Mouse (Mus musculus): ENCODE results near the gene Tbc1d15.

The Tbc1d15 gene

GRCm38 (mm10) chr10:115251088-115251934, at the start of gene Tbc1d15:
Gene Tbc1d15, minus strand, starts transcription at chr10:115251467.
- peak; percentile 98 for DNase-seq

DNA sequence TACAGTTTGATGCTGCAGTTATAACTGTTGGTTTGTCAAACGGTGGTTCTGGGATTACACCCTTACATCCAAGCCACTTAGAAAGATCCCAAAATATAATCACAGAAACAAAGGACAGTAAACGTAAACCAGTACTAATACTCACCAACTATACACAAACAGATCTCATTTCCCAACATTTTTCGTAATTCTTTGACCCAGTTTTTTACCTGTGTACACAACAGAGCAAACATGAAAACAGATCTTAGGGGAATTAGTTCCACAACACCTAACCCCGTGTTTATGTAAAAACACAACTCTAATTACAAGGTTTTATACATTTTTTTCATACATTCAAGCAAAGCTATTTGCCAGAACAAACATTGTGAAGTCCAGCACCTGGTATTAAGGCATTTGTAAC, 47.4 kb upstream of the Tbc1d15 start:
- no peak for DNase-seq

- no peak for DNase-seq
These were observed 46.3 kb upstream of the Tbc1d15 start for GRCm38 (mm10) chr10:115297582-115297981.

DNA sequence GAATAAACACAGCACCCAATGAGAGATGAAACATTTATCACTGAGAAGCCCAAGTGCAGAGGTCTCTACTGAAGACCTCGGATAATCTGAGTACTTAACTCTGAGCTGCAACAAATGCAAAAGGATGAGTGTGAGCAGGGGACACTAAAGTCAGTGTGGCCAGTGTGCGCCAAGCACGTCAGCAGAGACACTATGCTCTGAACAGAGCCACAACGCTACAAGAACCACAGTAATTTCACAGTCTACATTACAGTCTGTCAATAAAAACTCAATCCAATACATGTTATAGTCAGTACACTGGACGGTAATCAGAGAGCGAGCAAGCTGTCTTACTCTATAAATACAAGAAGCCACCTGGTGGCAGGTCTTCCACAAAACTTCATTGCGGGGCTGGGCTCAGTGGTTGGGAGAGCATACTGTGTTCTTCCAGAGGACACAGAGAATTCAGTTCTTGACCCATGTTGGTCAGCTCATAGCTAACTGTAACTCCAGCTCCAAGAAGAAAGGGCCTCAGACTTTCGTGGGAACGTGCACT, 45.2 kb upstream of the Tbc1d15 start:
- no peak for DNase-seq

DNA sequence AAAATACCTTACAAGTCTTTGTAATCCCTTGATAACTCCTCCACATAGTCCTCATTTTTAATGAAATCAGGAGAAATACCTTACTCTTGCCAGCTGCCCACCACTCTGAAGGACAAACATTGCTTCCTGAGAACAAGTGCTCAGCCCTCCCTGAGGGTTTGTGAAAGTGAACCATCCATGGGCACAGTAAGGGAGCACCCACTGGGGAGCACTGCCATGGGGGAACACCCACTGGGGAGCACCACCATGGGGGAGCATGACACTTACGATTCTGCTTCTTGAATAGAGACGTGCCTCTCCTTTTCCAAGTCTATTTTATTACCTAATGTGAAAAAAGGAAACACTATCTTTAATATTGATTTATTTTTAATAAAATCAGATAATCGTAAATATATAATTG, 43.9 kb upstream of the Tbc1d15 start:
- DNase-seq: no peak

- no peak for DNase-seq
These were observed 43.4 kb upstream of the Tbc1d15 start for GRCm38 (mm10) chr10:115294715-115295114.

DNA sequence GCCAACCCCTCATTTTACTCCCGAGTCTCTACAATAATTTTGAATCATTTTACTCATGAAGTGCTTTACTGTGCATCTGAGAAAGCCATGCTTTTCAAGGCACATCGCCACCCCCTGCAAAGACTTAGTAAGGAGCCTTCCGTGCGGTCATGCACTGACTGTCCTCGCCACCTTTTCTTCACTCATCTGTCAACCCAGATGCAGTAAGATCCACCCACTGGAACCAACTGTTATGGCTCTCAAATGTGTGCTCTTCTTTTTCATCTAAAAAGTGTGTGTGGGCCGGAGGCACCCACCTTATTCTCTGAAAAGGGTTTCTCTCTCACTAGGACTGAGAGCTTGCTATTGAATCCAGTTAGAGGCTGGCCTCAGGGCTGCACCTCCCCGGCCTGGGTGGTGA, 42.7 kb upstream of the Tbc1d15 start:
- no peak for DNase-seq

DNA sequence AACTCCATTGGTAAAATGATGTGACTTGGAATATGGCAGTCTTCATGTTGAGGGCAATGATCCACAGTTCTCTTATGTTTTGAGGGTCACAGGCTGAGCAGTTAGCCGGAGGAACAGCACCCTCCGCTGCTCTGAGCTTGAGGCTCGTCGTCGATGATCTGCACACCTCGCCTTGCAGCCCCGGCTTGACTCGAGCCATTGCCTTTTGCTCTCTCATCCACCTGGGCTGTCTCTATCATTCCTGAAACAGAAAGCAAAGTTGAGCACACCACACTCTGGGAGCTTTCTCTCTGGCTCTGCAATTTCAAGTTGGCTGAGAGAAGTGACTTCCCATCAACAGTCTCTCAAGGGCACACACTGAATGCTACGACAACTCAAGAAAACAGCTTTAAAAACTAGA, 39.4 kb upstream of the Tbc1d15 start:
- DNase-seq: no peak

GRCm38 (mm10) chr10:115288856-115289255, 37.6 kb upstream of the Tbc1d15 start:
- DNase-seq: no peak

- DNase-seq: no peak
These were observed 32.9 kb upstream of the Tbc1d15 start for GRCm38 (mm10) chr10:115284170-115284569.

DNA sequence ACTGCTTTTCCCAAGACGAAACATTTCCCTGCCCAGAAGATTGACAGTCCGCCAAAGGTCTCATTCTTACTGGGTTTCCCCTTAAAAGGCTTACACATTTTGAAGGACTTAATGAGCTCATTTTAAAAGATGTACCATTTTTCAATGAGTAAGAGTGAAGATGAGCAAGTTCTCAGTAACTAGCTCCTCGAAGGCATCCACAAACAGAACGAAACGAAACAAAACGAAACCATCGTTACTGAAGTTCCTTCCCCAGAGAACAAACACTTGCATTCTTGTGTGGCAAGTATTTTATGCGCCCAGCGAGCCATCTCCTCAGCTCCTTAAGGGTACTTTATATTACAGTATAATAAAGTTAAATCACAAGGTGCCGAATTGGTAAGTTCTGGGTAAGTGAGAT, 30.1 kb upstream of the Tbc1d15 start:
- DNase-seq: no peak

GRCm38 (mm10) chr10:115271649-115272048, 20.4 kb upstream of the Tbc1d15 start:
- no peak for DNase-seq

DNA sequence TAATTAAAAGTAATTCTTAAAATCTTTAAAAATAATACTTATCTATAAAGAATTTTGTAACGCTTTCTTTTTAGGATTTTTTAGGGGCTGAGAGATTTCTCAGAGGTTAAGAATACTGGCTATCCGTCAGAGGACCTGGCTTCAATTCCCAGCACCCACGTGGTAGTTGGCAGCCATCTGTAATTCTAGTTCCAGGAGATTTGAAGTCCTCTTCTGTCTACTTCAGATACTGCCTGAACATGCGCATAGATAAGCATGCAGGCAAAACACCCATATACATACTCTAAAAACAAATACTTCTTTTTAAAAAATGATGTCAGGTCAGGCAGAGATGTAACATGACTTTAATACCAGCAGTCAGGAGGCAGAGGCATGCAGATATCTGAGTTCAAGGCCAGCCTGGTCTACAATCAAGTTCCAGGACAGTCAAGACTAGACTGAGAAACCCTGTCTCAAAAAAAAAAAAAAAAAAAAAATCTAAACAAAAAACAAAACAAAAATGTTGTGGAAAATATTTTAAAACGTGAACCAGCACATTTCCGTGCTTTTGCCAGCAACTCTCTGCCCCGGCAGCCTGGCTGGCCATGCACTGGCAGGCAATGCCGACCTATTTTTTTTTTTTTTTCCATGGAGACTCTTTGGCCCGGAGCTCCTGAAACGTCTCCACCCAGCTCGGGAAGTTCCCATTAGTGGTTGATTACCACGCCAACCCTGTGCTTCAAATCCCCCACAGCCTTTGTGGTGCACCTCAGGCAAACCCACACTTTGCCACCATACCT, 19.5 kb upstream of the Tbc1d15 start:
- no peak for DNase-seq

- no peak for DNase-seq
These were observed 11.8 kb upstream of the Tbc1d15 start for GRCm38 (mm10) chr10:115262926-115263562.

DNA sequence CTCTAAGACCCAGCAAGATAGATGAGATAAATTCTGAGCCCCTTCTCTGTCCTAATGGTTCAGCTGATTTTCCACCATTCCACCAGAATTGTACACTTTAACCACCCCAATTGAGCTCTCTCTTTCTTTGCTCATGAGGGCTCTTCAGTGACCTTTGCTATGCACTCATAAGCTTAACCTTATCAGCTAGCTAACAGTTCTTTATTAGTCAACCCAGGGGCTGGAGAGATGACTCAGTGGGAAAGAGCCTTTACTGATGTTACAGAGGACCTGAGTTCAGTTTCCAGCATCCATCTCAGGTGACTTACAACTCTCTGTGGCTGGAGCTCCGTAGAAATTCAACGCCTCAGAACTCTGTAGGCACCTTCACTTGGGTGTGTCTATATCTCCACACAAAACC, 11.0 kb upstream of the Tbc1d15 start:
- no peak for DNase-seq

DNA sequence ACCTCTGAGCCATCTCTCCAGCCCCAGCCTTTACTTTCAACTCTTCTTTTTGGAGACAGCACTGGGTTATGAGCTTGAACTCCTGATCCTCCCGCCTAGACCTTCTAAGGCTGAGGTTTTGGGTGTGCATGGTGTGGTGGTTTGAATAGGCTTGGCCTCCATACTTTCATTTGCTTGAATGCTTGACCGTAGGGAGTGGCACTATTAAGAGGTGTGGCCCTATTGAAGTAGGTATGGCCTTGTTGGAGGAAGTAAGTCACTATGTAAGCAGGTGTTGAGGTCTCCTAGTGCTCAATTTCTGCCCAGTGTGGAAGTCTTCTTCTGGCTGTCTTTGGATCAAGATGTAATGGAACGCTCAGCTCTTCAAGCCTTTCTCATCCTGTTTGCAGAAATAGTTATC, 10.2 kb upstream of the Tbc1d15 start:
- no peak for DNase-seq

- DNase-seq: no peak
These were observed 4.9 kb upstream of the Tbc1d15 start for GRCm38 (mm10) chr10:115256162-115256561.

DNA sequence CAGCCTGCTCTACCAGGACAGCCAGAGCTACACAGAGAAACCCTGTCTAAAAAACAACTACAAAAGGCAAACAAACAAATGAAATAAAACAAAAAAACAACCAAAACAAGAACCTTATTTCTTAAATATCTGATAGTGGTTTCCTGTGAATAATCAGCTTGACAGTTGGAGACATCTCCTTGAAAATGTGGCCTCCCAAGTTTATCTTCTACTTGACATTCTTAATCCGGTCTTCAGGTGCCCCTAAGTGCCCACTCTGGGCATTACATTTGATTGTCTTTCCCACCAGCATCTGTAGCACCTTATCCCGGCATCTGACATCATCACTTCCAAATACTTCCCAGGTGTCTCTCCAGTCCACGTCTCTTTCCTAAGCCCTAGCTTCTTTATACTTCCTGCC, 2.3 kb upstream of the Tbc1d15 start:
- DNase-seq: no peak

DNA sequence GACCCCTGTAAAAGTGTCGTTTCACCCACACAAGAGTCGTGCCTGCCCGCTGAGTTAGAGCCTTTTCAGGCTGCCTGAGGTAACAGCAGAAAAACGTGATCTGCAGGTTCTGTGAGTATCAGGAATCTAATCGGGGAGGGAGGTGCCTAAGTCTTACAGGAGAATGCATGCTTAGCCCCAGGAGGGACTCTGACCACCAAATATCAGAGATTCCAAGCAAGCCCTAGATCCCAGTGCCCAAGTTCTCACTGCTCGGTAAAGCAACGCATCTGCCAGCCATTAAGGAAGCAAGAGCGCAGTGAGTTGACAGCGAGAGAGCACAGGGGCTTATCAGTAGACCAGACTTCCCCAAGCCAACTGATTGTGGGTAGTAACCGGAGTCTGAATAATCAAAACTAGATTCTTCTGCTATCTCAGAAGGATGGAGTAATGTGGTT, 1.1 kb upstream of the Tbc1d15 start:
- DNase-seq: no peak

DNA sequence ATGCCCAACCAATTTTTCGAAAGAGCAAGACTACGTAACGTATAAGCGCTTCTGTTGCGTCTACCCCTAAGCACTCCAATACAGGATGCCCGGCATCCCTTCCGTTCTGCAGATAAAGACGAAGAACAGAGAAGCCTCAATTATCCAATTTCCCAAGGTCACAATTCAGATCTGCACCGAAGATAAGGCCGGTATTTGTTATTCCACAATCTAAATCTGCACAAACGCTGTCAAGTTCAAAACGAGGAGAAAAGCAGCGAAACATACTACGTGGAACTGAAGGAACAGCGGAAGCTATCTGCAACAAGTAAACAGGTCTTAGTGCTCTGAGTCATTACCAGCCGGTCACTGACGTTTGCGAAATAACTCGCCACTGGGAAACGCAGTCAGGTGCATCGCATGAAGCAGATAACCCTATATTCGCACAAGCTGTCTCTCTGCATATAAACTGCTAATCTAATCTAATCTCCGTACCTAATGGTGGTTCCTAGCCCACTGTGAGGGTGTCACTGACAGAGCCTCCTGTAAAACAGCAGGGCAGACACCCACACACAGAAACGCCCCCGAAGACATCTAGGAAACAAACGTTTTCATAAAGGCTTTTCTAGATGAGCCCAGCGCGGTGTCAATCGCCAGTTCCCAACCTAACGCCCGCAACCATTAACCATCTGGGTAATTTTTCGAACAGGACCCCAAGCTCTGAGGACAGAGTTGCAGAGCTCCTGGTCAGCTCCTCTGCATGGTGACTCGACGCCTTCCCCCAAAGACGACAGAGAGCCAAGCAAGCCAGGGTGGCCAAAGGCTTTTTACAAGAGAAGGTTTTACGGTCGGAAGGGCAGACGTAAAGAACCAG, 806 bp downstream of the Tbc1d15 start:
- no peak for DNase-seq

GRCm38 (mm10) chr10:115248041-115248440, 3.2 kb downstream of the Tbc1d15 start:
- peak; percentile 36 for DNase-seq

GRCm38 (mm10) chr10:115245488-115245887, 5.8 kb downstream of the Tbc1d15 start:
- DNase-seq: no peak

Measured in cerebellum, adult 9-11 months (tissue).